Mouse (Mus musculus) MEL (cell line): ENCODE measurements around the gene Mbd6. TPM values are rescaled to one million over a fixed set of nuclear protein-coding genes. Genes with fewer than 3 reads are reported as not detected.
A peak's percentile ranks its signal among the peaks of the same experiment; 100 is the strongest.

Source experiments
- DNase-seq: peaks from one replicate; pipeline ENCODE4 v3.0.0; 2011; ENCODE audit warnings: low read depth, low spot score
- H3K27ac ChIP-seq: 2 replicates; pipeline ENCODE4 v1.5.1; 2012; ENCODE audit warnings: low read depth, mild to moderate bottlenecking, control low read depth, low read length, moderate library complexity; ENCODE audit not compliant: control insufficient read depth
- H3K27me3 ChIP-seq, 2 experiments: fragments of 150-350 bp in 1 of 2; sonication (generic) in 1 of 2; 2 replicates each; pipeline ENCODE4 v1.6.1; 2012; ENCODE audit warnings: low read length in 2 of 2, mild to moderate bottlenecking in 2 of 2, improper control_type of control experiment in 1 of 2, moderate library complexity in 1 of 2; ENCODE audit not compliant: insufficient read depth in 2 of 2, control insufficient read depth in 1 of 2
- H3K36me3 ChIP-seq, 2 experiments: 2 replicates each; pipeline ENCODE4 v1.6.1; 2012 to 2014; ENCODE audit warnings: low read length in 2 of 2, improper control_type of control experiment in 1 of 2, inconsistent platforms in 1 of 2, mild to moderate bottlenecking in 1 of 2; ENCODE audit not compliant: insufficient read depth in 2 of 2, control insufficient read depth in 1 of 2
- H3K4me1 ChIP-seq, 2 experiments: fragments of 150-350 bp in 1 of 2; sonication (generic) in 1 of 2; 2 replicates each; pipeline ENCODE4 v1.6.1; 2012; ENCODE audit warnings: low read length in 2 of 2, improper control_type of control experiment in 1 of 2, mild to moderate bottlenecking in 1 of 2; ENCODE audit not compliant: insufficient read depth in 2 of 2, control insufficient read depth in 1 of 2
- H3K4me3 ChIP-seq, 2 experiments: fragments of 150-350 bp in 1 of 2; sonication (generic) in 1 of 2; 2 replicates each; pipeline ENCODE4 v1.5.1; 2012; ENCODE audit warnings: low read depth in 2 of 2, low read length in 2 of 2, mild to moderate bottlenecking in 2 of 2, moderate library complexity in 2 of 2, control low read depth in 1 of 2, improper control_type of control experiment in 1 of 2; ENCODE audit not compliant: control insufficient read depth in 1 of 2, insufficient read depth in 1 of 2
- H3K79me2 ChIP-seq: 2 replicates; pipeline ENCODE4 v1.6.1; 2012; ENCODE audit warnings: mild to moderate bottlenecking, low read length, moderate library complexity; ENCODE audit not compliant: control insufficient read depth, poor library complexity, insufficient read depth
- H3K9ac ChIP-seq: 2 replicates; pipeline ENCODE4 v1.6.1; 2012; ENCODE audit warnings: low read depth, mild to moderate bottlenecking, control low read depth, low read length, moderate library complexity; ENCODE audit not compliant: control insufficient read depth, poor library complexity, severe bottlenecking
- H3K9me3 ChIP-seq: fragments of 150-350 bp; sonication (generic); replicated peaks from 2 replicates; pipeline ENCODE4 v1.6.1; 2012; ENCODE audit warnings: mild to moderate bottlenecking, low read length, improper control_type of control experiment, moderate library complexity; ENCODE audit not compliant: insufficient read depth
- BHLHE40 ChIP-seq: IDR thresholded peaks from 2 replicates; pipeline ENCODE4 v1.6.1; 2012; ENCODE audit warnings: low read depth, mild to moderate bottlenecking, inconsistent platforms, low read length, improper control_type of control experiment, borderline replicate concordance
- CHD2 ChIP-seq: IDR thresholded peaks from 2 replicates; pipeline ENCODE4 v1.6.1; 2011; ENCODE audit warnings: low read length, improper control_type of control experiment
- CTCF ChIP-seq, 3 experiments: IDR thresholded peaks in 2 of 3; conservative IDR thresholded peaks in 1 of 3; 2 replicates each; pipeline ENCODE4 v1.5.1; 2011 to 2012; ENCODE audit warnings: low read length in 3 of 3, low read depth in 2 of 3, mild to moderate bottlenecking in 2 of 3, improper control_type of control experiment in 1 of 3, inconsistent platforms in 1 of 3, mixed read lengths in 1 of 3, moderate library complexity in 1 of 3; ENCODE audit not compliant: control insufficient read depth in 1 of 3, insufficient read depth in 1 of 3, poor library complexity in 1 of 3, severe bottlenecking in 1 of 3
- E2F4 ChIP-seq: IDR thresholded peaks from 2 replicates; pipeline ENCODE4 v1.6.1; 2011; ENCODE audit warnings: low read depth, low read length, improper control_type of control experiment, borderline replicate concordance
- ELF1 ChIP-seq: IDR thresholded peaks from 2 replicates; pipeline ENCODE4 v1.6.1; 2014; ENCODE audit warnings: low read depth, mild to moderate bottlenecking, inconsistent platforms, low read length, improper control_type of control experiment, moderate library complexity
- GATA1 ChIP-seq: IDR thresholded peaks from 2 replicates; pipeline ENCODE4 v1.6.1; 2011; ENCODE audit warnings: low read depth, low read length, improper control_type of control experiment
- KAT2A ChIP-seq: conservative IDR thresholded peaks from 2 replicates; pipeline ENCODE4 v1.6.1; 2012; ENCODE audit warnings: low read depth, low read length, improper control_type of control experiment, inconsistent platforms
- MAFK ChIP-seq: IDR thresholded peaks from 2 replicates; pipeline ENCODE4 v1.6.1; 2011; ENCODE audit warnings: low read depth, mild to moderate bottlenecking, low read length, improper control_type of control experiment, borderline replicate concordance
- MAZ ChIP-seq: IDR thresholded peaks from 2 replicates; pipeline ENCODE4 v1.6.1; 2012; ENCODE audit warnings: low read depth, mild to moderate bottlenecking, inconsistent platforms, low read length, improper control_type of control experiment
- MEF2A ChIP-seq: IDR thresholded peaks from 2 replicates; pipeline ENCODE4 v1.6.1; 2014; ENCODE audit warnings: low read depth, mild to moderate bottlenecking, inconsistent platforms, low read length, improper control_type of control experiment; ENCODE audit not compliant: poor library complexity, insufficient replicate concordance, severe bottlenecking; ENCODE audit errors: extremely low read depth
- MXI1 ChIP-seq: IDR thresholded peaks from 2 replicates; pipeline ENCODE4 v1.6.1; 2011; ENCODE audit warnings: mild to moderate bottlenecking, low read depth, low read length, improper control_type of control experiment
- MYB ChIP-seq: IDR thresholded peaks from 2 replicates; pipeline ENCODE4 v1.6.1; 2011; ENCODE audit warnings: mild to moderate bottlenecking, low read depth, low read length, improper control_type of control experiment
- MYC ChIP-seq: IDR thresholded peaks from 2 replicates; pipeline ENCODE4 v1.6.1; 2011; ENCODE audit warnings: low read depth, mild to moderate bottlenecking, low read length, improper control_type of control experiment, moderate library complexity
- NELFE ChIP-seq: IDR thresholded peaks from 2 replicates; pipeline ENCODE4 v1.6.1; 2011; ENCODE audit warnings: low read depth, low read length, improper control_type of control experiment
- POLR2A ChIP-seq, 2 experiments: IDR thresholded peaks; 2 replicates each; pipeline ENCODE4 v1.6.1; 2011 to 2012; ENCODE audit warnings: low read length in 2 of 2, mild to moderate bottlenecking in 2 of 2, control low read depth in 1 of 2, improper control_type of control experiment in 1 of 2, low read depth in 1 of 2, moderate library complexity in 1 of 2; ENCODE audit not compliant: control insufficient read depth in 1 of 2, insufficient read depth in 1 of 2, poor library complexity in 1 of 2
- POLR2AphosphoS5 ChIP-seq: IDR thresholded peaks from 2 replicates; pipeline ENCODE4 v1.6.1; 2012; ENCODE audit warnings: low read depth, borderline replicate concordance, mild to moderate bottlenecking, inconsistent platforms, low read length, moderate library complexity, mixed read lengths
- RAD21 ChIP-seq: IDR thresholded peaks from 2 replicates; pipeline ENCODE4 v1.6.1; 2011; ENCODE audit warnings: mild to moderate bottlenecking, low read depth, low read length, improper control_type of control experiment
- RCOR1 ChIP-seq: IDR thresholded peaks from 2 replicates; pipeline ENCODE4 v1.6.1; 2012; ENCODE audit warnings: low read depth, mild to moderate bottlenecking, inconsistent platforms, low read length, improper control_type of control experiment
- SIN3A ChIP-seq: IDR thresholded peaks from 2 replicates; pipeline ENCODE4 v1.6.1; 2012; ENCODE audit warnings: low read length, improper control_type of control experiment, inconsistent platforms
- TAL1 ChIP-seq: IDR thresholded peaks from 2 replicates; pipeline ENCODE4 v1.6.1; 2012; ENCODE audit warnings: mild to moderate bottlenecking, inconsistent platforms, low read length, moderate library complexity, mixed read lengths
- TBP ChIP-seq: IDR thresholded peaks from 2 replicates; pipeline ENCODE4 v1.8.0; 2011; ENCODE audit warnings: low read depth, low read length, improper control_type of control experiment
- TCF12 ChIP-seq: IDR thresholded peaks from 2 replicates; pipeline ENCODE4 v1.6.1; 2014; ENCODE audit warnings: low read depth, mild to moderate bottlenecking, inconsistent platforms, low read length, improper control_type of control experiment, moderate library complexity
- USF2 ChIP-seq, 2 experiments: IDR thresholded peaks; 2 replicates each; pipeline ENCODE4 v1.6.1; 2011 to 2012; ENCODE audit warnings: improper control_type of control experiment in 2 of 2, low read length in 2 of 2, borderline replicate concordance in 1 of 2, inconsistent platforms in 1 of 2, low read depth in 1 of 2, mild to moderate bottlenecking in 1 of 2; ENCODE audit not compliant: insufficient read depth in 1 of 2
- ZKSCAN1 ChIP-seq: IDR thresholded peaks from 2 replicates; pipeline ENCODE4 v1.6.1; 2012; ENCODE audit warnings: low read depth, mild to moderate bottlenecking, inconsistent platforms, low read length, improper control_type of control experiment, moderate library complexity
- ZMIZ1 ChIP-seq: IDR thresholded peaks from 2 replicates; pipeline ENCODE4 v1.6.1; 2012; ENCODE audit warnings: low read depth, mild to moderate bottlenecking, inconsistent platforms, low read length, improper control_type of control experiment, moderate library complexity
- ZNF384 ChIP-seq: IDR thresholded peaks from 2 replicates; pipeline ENCODE4 v1.6.1; 2012; ENCODE audit warnings: low read depth, mild to moderate bottlenecking, inconsistent platforms, low read length, improper control_type of control experiment
- polyA plus RNA-seq, 2 experiments: library from polyadenylated mRNA; stranded (reverse) in 1 of 2; unstranded in 1 of 2; fragments of >175 nt in 1 of 2; fragments of >200 nt in 1 of 2; gene quantifications; 2 replicates each; pipeline versions ENCODE4 v1.2.1 to v1.2.4; 2012; ENCODE audit warnings: low replicate concordance in 2 of 2, low read depth in 1 of 2; ENCODE audit not compliant: insufficient read length in 2 of 2, insufficient read depth in 1 of 2, missing spikeins in 1 of 2
- total RNA-seq: library from RNA; depleted of rRNA; stranded (reverse); fragments of 300-350 nt; gene quantifications from 2 replicates; pipeline ENCODE4 v1.2.3, GENCODE M21; 2012

Gene Mbd6
- total and polyA plus RNA-seq, 3 experiments, result 4.2 to 44.8 TPM; not detected in 1

DNA sequence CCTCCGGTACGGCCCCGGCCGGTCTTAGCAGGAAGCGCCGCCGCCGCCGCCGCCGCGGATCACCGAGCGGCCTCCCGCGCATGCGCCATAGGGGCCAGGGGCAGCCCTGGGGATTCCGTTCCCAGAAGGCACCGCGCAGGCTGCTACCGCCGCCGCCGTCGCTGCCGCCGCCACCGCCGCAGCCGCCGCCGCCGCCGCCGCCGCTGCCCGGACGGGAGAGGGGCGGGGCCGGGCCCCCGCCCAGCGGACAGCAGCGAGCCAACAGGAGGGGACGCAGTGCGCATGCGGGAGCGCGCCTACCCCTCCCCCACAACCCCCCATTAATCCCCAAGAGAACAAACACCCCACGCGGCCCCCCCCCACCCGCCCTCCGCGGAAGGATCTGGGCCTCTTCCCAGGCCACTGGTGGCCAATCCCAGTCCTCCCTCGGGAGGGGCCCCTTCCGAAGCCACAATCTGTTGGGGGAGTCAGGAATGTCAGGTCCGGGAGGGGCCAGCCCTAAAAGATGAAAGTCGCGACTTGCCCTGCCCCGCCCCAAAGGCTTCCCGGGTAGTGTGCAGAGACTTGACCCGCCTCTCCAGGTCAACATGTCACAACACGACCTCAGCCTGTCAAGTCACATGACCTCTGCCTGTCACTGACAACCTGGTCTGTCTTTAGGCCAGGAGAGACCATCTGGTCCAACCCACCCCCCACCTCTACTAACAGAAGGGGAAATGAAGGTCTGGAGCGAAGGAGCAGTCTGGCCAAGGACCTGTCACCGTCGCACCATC is at the start of gene Mbd6 (continued):
- TF ChIP-seq TBP (no peak), KAT2A (peak; percentile 32; the same call in 1 of the 2 replicates), RAD21 (no peak), ZNF384 (no peak), MXI1 (no peak; the same call in 1 of the 2 replicates)

- H3K79me2 ChIP-seq, result no peaks in the 10 kb centered on the region; the same call in 1 of the 2 replicates
- TF ChIP-seq E2F4, result no peak
- TF ChIP-seq SIN3A, result no peak
- no peak for TF ChIP-seq BHLHE40
- no peak for TF ChIP-seq TAL1
- no peak for TF ChIP-seq CHD2
- TF ChIP-seq POLR2A (IDR thresholded peaks at IDR 0.05; ENCODE audit: control insufficient read depth in 1 of 2, insufficient read depth in 1 of 2, low read depth in 1 of 2, low read length in 2 of 2, poor library complexity in 1 of 2), result no peak
- TF ChIP-seq MAZ, result no peak
- no peak for TF ChIP-seq USF2 (IDR thresholded peaks at IDR 0.05; ENCODE audit: borderline replicate concordance in 1 of 2, insufficient read depth in 1 of 2, low read depth in 1 of 2, low read length in 2 of 2)
- TF ChIP-seq MYC, result no peak
- TF ChIP-seq ZKSCAN1, result no peak
- TF ChIP-seq CTCF (IDR thresholded peaks at IDR 0.05 in 2 of 3, conservative IDR thresholded peaks at IDR 0.05 in 1 of 3; ENCODE audit: control insufficient read depth in 1 of 3, insufficient read depth in 1 of 3, low read depth in 2 of 3, low read length in 3 of 3, poor library complexity in 1 of 3, severe bottlenecking in 1 of 3), result no peak
- TF ChIP-seq TCF12, result no peak
- TF ChIP-seq GATA1, result no peak
- TF ChIP-seq, all 39 proteins: peak for 0
- Histone ChIP-seq H3K27ac (no peak overlapping the region), H3K4me3 (no peak overlapping the region), H3K4me1 (no peaks in the 10 kb centered on the region), H3K9ac (no peak overlapping the region), H3K36me3 (peaks cover 0 to 2% of the 10 kb centered on the region in 2 experiments; a peak in 1 of 4 replicates), H3K27me3 (no peaks in the 10 kb centered on the region), H3K9me3 (no peaks in the 10 kb centered on the region)
- no peak for DNase-seq
Observed at GRCm38 (mm10) chr10:127337536-127338099, 48.8 kb upstream of the Mbd6 start.

DNA sequence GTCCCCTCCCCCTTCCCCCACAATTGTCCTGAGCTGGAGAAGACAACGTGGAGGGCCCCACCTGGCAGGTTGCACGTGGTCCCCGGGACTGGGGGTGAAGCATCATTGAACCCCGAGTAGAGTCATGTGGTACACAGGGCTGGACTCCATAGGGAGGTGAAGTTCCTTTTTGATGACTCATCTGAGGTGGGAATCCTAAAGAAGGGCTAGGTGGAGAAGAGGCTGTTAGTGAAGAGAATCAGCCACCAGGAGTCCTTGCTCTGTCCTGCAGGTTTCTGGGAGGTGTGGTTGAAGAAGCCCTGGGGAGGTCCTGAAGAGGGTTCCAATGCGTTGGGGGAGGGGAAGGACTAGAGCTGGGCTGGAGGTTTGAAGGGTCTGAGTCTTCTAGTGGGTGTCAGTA is 48.1 kb upstream of the Mbd6 start:
- no peaks in the 10 kb centered on the region for H3K27me3 ChIP-seq
- no peaks in the 10 kb centered on the region for H3K9me3 ChIP-seq
- no peak for TF ChIP-seq ZMIZ1
- TF ChIP-seq KAT2A, result no peak
- TF ChIP-seq POLR2A (IDR thresholded peaks at IDR 0.05; ENCODE audit: control insufficient read depth in 1 of 2, insufficient read depth in 1 of 2, low read depth in 1 of 2, low read length in 2 of 2, poor library complexity in 1 of 2), result no peak
- no peak for TF ChIP-seq ELF1
- no peak for TF ChIP-seq POLR2AphosphoS5
- no peak for TF ChIP-seq MEF2A
- TF ChIP-seq CHD2, result no peak
- no peak for TF ChIP-seq RCOR1
- no peak for TF ChIP-seq MXI1
- TF ChIP-seq TAL1, result no peak
- TF ChIP-seq MAFK, result no peak
- no peak for TF ChIP-seq NELFE
- no peak for TF ChIP-seq TCF12
- TF ChIP-seq MYB, result no peak
- TF ChIP-seq SIN3A, result no peak
- no peak for TF ChIP-seq RAD21
- H3K9ac ChIP-seq, result no peak overlapping the region
- no peaks in the 10 kb centered on the region for H3K4me1 ChIP-seq
- no peaks in the 10 kb centered on the region; the same call in 1 of the 2 replicates for H3K79me2 ChIP-seq
- DNase-seq, result no peak
- no peak overlapping the region for H3K27ac ChIP-seq
- no peak overlapping the region for H3K4me3 ChIP-seq
- peaks cover 0 to 2% of the 10 kb centered on the region in 2 experiments; a peak in 1 of 4 replicates for H3K36me3 ChIP-seq
